Mouse (Mus musculus) ES-Bruce4 (cell line): ENCODE results near the gene Tmem97. TPM values are rescaled to one million over a fixed set of nuclear protein-coding genes. Genes with fewer than 3 reads are reported as not detected.
"Not testable (repeated sequence)": the region's sequence is repeated elsewhere in the genome, so short reads cannot be mapped to it uniquely, and the experiment has no call there.

Experiments
- H3K27ac ChIP-seq: 2 replicates; pipeline ENCODE4 v1.5.1; 2012; ENCODE audit warnings: low read length, inconsistent platforms; ENCODE audit not compliant: insufficient read depth
- H3K27me3 ChIP-seq: 2 replicates; pipeline ENCODE4 v1.6.1; 2012; ENCODE audit warnings: mild to moderate bottlenecking, low read length, inconsistent platforms; ENCODE audit not compliant: control insufficient read depth, poor library complexity, insufficient read depth, severe bottlenecking
- H3K36me3 ChIP-seq: 2 replicates; pipeline ENCODE4 v1.6.1; 2012; ENCODE audit warnings: inconsistent platforms, mild to moderate bottlenecking, low read length, moderate library complexity; ENCODE audit not compliant: control insufficient read depth, poor library complexity, insufficient read depth, severe bottlenecking
- H3K4me1 ChIP-seq: one replicate; pipeline ENCODE4 v1.8.1; 2011; ENCODE audit warnings: low read length; ENCODE audit not compliant: control insufficient read depth, insufficient read depth
- H3K4me3 ChIP-seq: 2 replicates; pipeline ENCODE4 v1.5.1; 2011; ENCODE audit warnings: low read depth, mild to moderate bottlenecking, low read length
- H3K9ac ChIP-seq: 2 replicates; pipeline ENCODE4 v1.6.1; 2012; ENCODE audit warnings: low read depth, mild to moderate bottlenecking, inconsistent platforms; ENCODE audit not compliant: poor library complexity, severe bottlenecking
- H3K9me3 ChIP-seq: replicated peaks from 2 replicates; pipeline ENCODE4 v1.6.1; 2012; ENCODE audit warnings: mild to moderate bottlenecking, low read length, inconsistent platforms; ENCODE audit not compliant: control insufficient read depth, poor library complexity, insufficient read depth, severe bottlenecking
- CTCF ChIP-seq: IDR thresholded peaks from one replicate; pipeline ENCODE4 v1.8.1; 2011; ENCODE audit warnings: low read depth, low read length
- EP300 ChIP-seq: IDR thresholded peaks from 2 replicates; pipeline ENCODE4 v1.6.1; 2011; ENCODE audit warnings: low read depth, low read length; ENCODE audit not compliant: insufficient read depth
- POLR2A ChIP-seq: IDR thresholded peaks from one replicate; pipeline ENCODE4 v1.8.1; 2011; ENCODE audit warnings: low read length; ENCODE audit not compliant: insufficient read depth
- polyA plus RNA-seq: library from polyadenylated mRNA; stranded (reverse); fragments of >200 nt; gene quantifications from 2 replicates; pipeline ENCODE4 v1.2.4, GENCODE M21; 2011; ENCODE audit warnings: low read depth; ENCODE audit not compliant: missing spikeins, insufficient read depth, insufficient read length

Gene Tmem97
- polyA plus RNA-seq, 1 experiment = 90.1 TPM

- Histone ChIP-seq H3K27ac (peak overlapping the region; percentile 42), H3K9me3 (no peaks in the 10 kb centered on the region), H3K27me3 (no peaks in the 10 kb centered on the region), H3K4me3 (peak overlapping the region; percentile 91), H3K9ac (peak overlapping the region; percentile 58), H3K36me3 (peaks cover 11% of the 10 kb centered on the region; the same call in 1 of the 2 replicates), H3K4me1 (peaks cover 3% of the 10 kb centered on the region)
- TF ChIP-seq EP300 (no peak), POLR2A (no peak), CTCF (no peak)
Measured at GRCm38 (mm10) chr11:78535376-78536079, 15.0 kb downstream of the Tmem97 start.

- Histone ChIP-seq H3K9me3 (no peaks in the 10 kb centered on the region), H3K27ac (no peak overlapping the region), H3K4me1 (peaks cover 3% of the 10 kb centered on the region), H3K27me3 (no peaks in the 10 kb centered on the region), H3K4me3 (no peak overlapping the region), H3K36me3 (0 out of 2 replicates have a peak, but pooled peaks cover 6% of the 10 kb centered on the region), H3K9ac (peak overlapping the region; percentile 58)
- TF ChIP-seq POLR2A = no peak
- TF ChIP-seq CTCF = no peak
- no peak for TF ChIP-seq EP300
Measured at GRCm38 (mm10) chr11:78534516-78534915, 16.1 kb downstream of the Tmem97 start.

- not testable (repeated sequence) for H3K4me1 ChIP-seq
- peaks cover 24% of the 10 kb centered on the region for H3K36me3 ChIP-seq
Measured at GRCm38 (mm10) chr11:78531515-78531914, 19.1 kb downstream of the Tmem97 start.

GRCm38 (mm10) chr11:78531046-78531445 is 19.5 kb downstream of the Tmem97 start:
- TF ChIP-seq POLR2A (no peak), CTCF (no peak), EP300 (no peak)
- Histone ChIP-seq H3K36me3 (peaks cover 25% of the 10 kb centered on the region), H3K27ac (no peak overlapping the region), H3K4me1 (no peaks in the 10 kb centered on the region), H3K4me3 (no peak overlapping the region), H3K9ac (no peak overlapping the region), H3K27me3 (no peaks in the 10 kb centered on the region), H3K9me3 (no peaks in the 10 kb centered on the region)

More at GRCm38 (mm10) chr11:78531515-78531914, 19.1 kb downstream of the Tmem97 start:
- not testable (repeated sequence) for H3K9me3 ChIP-seq, H3K27ac ChIP-seq, H3K27me3 ChIP-seq, H3K9ac ChIP-seq, H3K4me3 ChIP-seq

- Histone ChIP-seq H3K27me3 (no peaks in the 10 kb centered on the region), H3K27ac (no peak overlapping the region), H3K9ac (no peak overlapping the region), H3K9me3 (no peaks in the 10 kb centered on the region), H3K4me3 (no peak overlapping the region), H3K36me3 (peaks cover 32% of the 10 kb centered on the region), H3K4me1 (no peaks in the 10 kb centered on the region)
- TF ChIP-seq EP300 (no peak), CTCF (no peak), POLR2A (no peak)
Measured at GRCm38 (mm10) chr11:78530001-78530400, 20.6 kb downstream of the Tmem97 start.

GRCm38 (mm10) chr11:78528714-78529113 is 21.9 kb downstream of the Tmem97 start:
- no peak overlapping the region for H3K4me3 ChIP-seq
- H3K9me3 ChIP-seq = no peaks in the 10 kb centered on the region
- H3K27me3 ChIP-seq = no peaks in the 10 kb centered on the region
- H3K27ac ChIP-seq = no peak overlapping the region
- no peak overlapping the region for H3K9ac ChIP-seq
- H3K4me1 ChIP-seq = no peaks in the 10 kb centered on the region
- TF ChIP-seq POLR2A (no peak), CTCF (no peak), EP300 (no peak)
- H3K36me3 ChIP-seq = peaks cover 45% of the 10 kb centered on the region
